Mouse (Mus musculus) brain, embryonic 14.5 days (tissue): Measurements from ENCODE around the gene Vtn.

Experiments used
- CTCF ChIP-seq: fragments of 200-500 bp; IDR thresholded peaks from 2 replicates; pipeline ENCODE4 v1.5.1; 2012; ENCODE audit warnings: inconsistent platforms, mild to moderate bottlenecking, moderate library complexity, borderline replicate concordance; ENCODE audit not compliant: insufficient read depth, insufficient read length; ENCODE audit errors: extremely low read depth
- POLR2A ChIP-seq: fragments of 200-500 bp; IDR thresholded peaks from 2 replicates; pipeline ENCODE4 v1.6.1; 2012; ENCODE audit warnings: mild to moderate bottlenecking, inconsistent platforms, borderline replicate concordance; ENCODE audit not compliant: poor library complexity, insufficient read depth, insufficient read length, severe bottlenecking; ENCODE audit errors: extremely low read depth

DNA sequence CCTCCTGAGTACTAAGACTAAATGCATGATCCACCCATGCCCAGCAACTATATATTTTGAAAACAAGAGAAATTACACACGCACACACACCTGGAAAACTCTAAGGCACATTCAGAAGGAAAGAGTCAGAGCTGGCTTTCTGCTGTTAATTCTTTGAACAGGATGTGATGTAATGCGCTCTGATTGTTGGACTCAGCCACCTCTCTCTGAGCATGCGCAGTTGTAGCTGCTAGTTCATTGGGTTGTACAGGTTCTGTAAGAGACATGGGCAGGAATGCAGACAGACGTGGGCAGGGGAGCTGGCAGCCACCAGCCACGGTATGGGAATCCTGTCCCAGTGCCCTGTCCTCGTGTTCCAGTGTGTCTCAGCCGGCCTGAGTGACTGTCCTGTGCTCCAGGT, 44.6 kb upstream of the Vtn start:
- TF ChIP-seq POLR2A (no peak), CTCF (no peak)
